Mouse (Mus musculus): Measurements from ENCODE around the gene Nrcam. TPM values are rescaled to one million over a fixed set of nuclear protein-coding genes. Genes with fewer than 3 reads are reported as not detected.

Gene Nrcam
- polyA plus RNA-seq, 1 experiment from 2014 or later, result 1.5 TPM

GRCm38 (mm10) chr12:44479260-44480030 is 150.8 kb downstream of the Nrcam start:
- WGBS, result 81% methylated on average over 6 of the region's 6 CpGs
- Histone ChIP-seq H3K4me3 (ENCODE audit: low read length) (no peak overlapping the region), H3K4me1 (ENCODE audit: control insufficient read depth, insufficient read depth, low read length) (no peaks in the 10 kb centered on the region), H3K27me3 (ENCODE audit: control insufficient read depth, insufficient read depth, low read length) (no peaks in the 10 kb centered on the region), H3K27ac (ENCODE audit: low read length) (no peak overlapping the region), H3K4me2 (ENCODE audit: low read depth, low read length) (no peak overlapping the region), H3K9me3 (replicated peaks; ENCODE audit: control insufficient read depth, low read length) (no peaks in the 10 kb centered on the region), H3K9ac (ENCODE audit: low read length) (no peak overlapping the region), H3K36me3 (ENCODE audit: control insufficient read depth, insufficient read depth) (no peaks in the 10 kb centered on the region)
- no peak for ATAC-seq (replicated peaks; ENCODE audit: extremely low read depth, insufficient read depth, low FRiP score)

GRCm38 (mm10) chr12:44480031-44480419 is 151.3 kb downstream of the Nrcam start:
- no peak overlapping the region for H3K9ac ChIP-seq (ENCODE audit: low read length)
- no peaks in the 10 kb centered on the region for H3K27me3 ChIP-seq (ENCODE audit: control insufficient read depth, insufficient read depth, low read length)
- no peaks in the 10 kb centered on the region for H3K36me3 ChIP-seq (ENCODE audit: control insufficient read depth, insufficient read depth)
- ATAC-seq (replicated peaks; ENCODE audit: extremely low read depth, insufficient read depth, low FRiP score), result no peak
- 72% methylated on average over 2 of the region's 2 CpGs for WGBS
- H3K27ac ChIP-seq (ENCODE audit: low read length), result no peak overlapping the region
- no peaks in the 10 kb centered on the region for H3K4me1 ChIP-seq (ENCODE audit: control insufficient read depth, insufficient read depth, low read length)
- H3K4me2 ChIP-seq (ENCODE audit: low read depth, low read length), result no peak overlapping the region
- H3K4me3 ChIP-seq (ENCODE audit: low read length), result no peak overlapping the region
- no peaks in the 10 kb centered on the region for H3K9me3 ChIP-seq (replicated peaks; ENCODE audit: control insufficient read depth, low read length)

GRCm38 (mm10) chr12:44481415-44481814 is 152.7 kb downstream of the Nrcam start:
- WGBS, result 70% methylated on average over 3 of the region's 3 CpGs
- no peaks in the 10 kb centered on the region for H3K4me1 ChIP-seq (ENCODE audit: control insufficient read depth, insufficient read depth, low read length)
- H3K4me2 ChIP-seq (ENCODE audit: low read depth, low read length), result no peak overlapping the region
- H3K27me3 ChIP-seq (ENCODE audit: control insufficient read depth, insufficient read depth, low read length), result no peaks in the 10 kb centered on the region
- H3K9me3 ChIP-seq (replicated peaks; ENCODE audit: control insufficient read depth, low read length), result no peaks in the 10 kb centered on the region
- H3K4me3 ChIP-seq (ENCODE audit: low read length), result no peak overlapping the region
- H3K9ac ChIP-seq (ENCODE audit: low read length), result no peak overlapping the region
- ATAC-seq (replicated peaks; ENCODE audit: extremely low read depth, insufficient read depth, low FRiP score), result no peak
- H3K27ac ChIP-seq (ENCODE audit: low read length), result no peak overlapping the region
- no peaks in the 10 kb centered on the region for H3K36me3 ChIP-seq (ENCODE audit: control insufficient read depth, insufficient read depth)

GRCm38 (mm10) chr12:44492759-44493479 is 164.2 kb downstream of the Nrcam start:
- no peak for ATAC-seq (replicated peaks; ENCODE audit: extremely low read depth, insufficient read depth, low FRiP score)

GRCm38 (mm10) chr12:44497762-44498161 is 169.1 kb downstream of the Nrcam start:
- no peak overlapping the region for H3K4me2 ChIP-seq (ENCODE audit: low read depth, low read length)
- no peak overlapping the region for H3K27ac ChIP-seq (ENCODE audit: low read length)
- H3K36me3 ChIP-seq (ENCODE audit: control insufficient read depth, insufficient read depth), result no peaks in the 10 kb centered on the region
- no peaks in the 10 kb centered on the region for H3K9me3 ChIP-seq (replicated peaks; ENCODE audit: control insufficient read depth, low read length)
- H3K4me3 ChIP-seq (ENCODE audit: low read length), result no peak overlapping the region
- 64% methylated on average over 2 of the region's 2 CpGs for WGBS
- no peak overlapping the region for H3K9ac ChIP-seq (ENCODE audit: low read length)
- no peak for ATAC-seq (replicated peaks; ENCODE audit: extremely low read depth, insufficient read depth, low FRiP score)
- no peaks in the 10 kb centered on the region for H3K27me3 ChIP-seq (ENCODE audit: control insufficient read depth, insufficient read depth, low read length)
- H3K4me1 ChIP-seq (ENCODE audit: control insufficient read depth, insufficient read depth, low read length), result no peaks in the 10 kb centered on the region

More at GRCm38 (mm10) chr12:44492759-44493479, 164.2 kb downstream of the Nrcam start:
- H3K4me3 ChIP-seq (ENCODE audit: low read length), result no peak overlapping the region
- no peak overlapping the region for H3K27ac ChIP-seq (ENCODE audit: low read length)
- H3K9ac ChIP-seq (ENCODE audit: low read length), result no peak overlapping the region
- 64% methylated on average over 5 of the region's 5 CpGs for WGBS
- no peaks in the 10 kb centered on the region for H3K36me3 ChIP-seq (ENCODE audit: control insufficient read depth, insufficient read depth)
- no peaks in the 10 kb centered on the region for H3K9me3 ChIP-seq (replicated peaks; ENCODE audit: control insufficient read depth, low read length)
- H3K4me1 ChIP-seq (ENCODE audit: control insufficient read depth, insufficient read depth, low read length), result no peaks in the 10 kb centered on the region
- no peaks in the 10 kb centered on the region for H3K27me3 ChIP-seq (ENCODE audit: control insufficient read depth, insufficient read depth, low read length)
- no peak overlapping the region for H3K4me2 ChIP-seq (ENCODE audit: low read depth, low read length)

GRCm38 (mm10) chr12:44498872-44499271 is 170.2 kb downstream of the Nrcam start:
- Histone ChIP-seq H3K9me3 (replicated peaks; ENCODE audit: control insufficient read depth, low read length) (no peaks in the 10 kb centered on the region), H3K27me3 (ENCODE audit: control insufficient read depth, insufficient read depth, low read length) (no peaks in the 10 kb centered on the region), H3K27ac (ENCODE audit: low read length) (no peak overlapping the region), H3K4me3 (ENCODE audit: low read length) (no peak overlapping the region), H3K9ac (ENCODE audit: low read length) (no peak overlapping the region), H3K4me2 (ENCODE audit: low read depth, low read length) (no peak overlapping the region), H3K4me1 (ENCODE audit: control insufficient read depth, insufficient read depth, low read length) (no peaks in the 10 kb centered on the region), H3K36me3 (ENCODE audit: control insufficient read depth, insufficient read depth) (no peaks in the 10 kb centered on the region)
- 77% methylated on average over 5 of the region's 5 CpGs for WGBS
- ATAC-seq (replicated peaks; ENCODE audit: extremely low read depth, insufficient read depth, low FRiP score), result no peak

- H3K27ac ChIP-seq (ENCODE audit: low read length), result no peak overlapping the region
- no peak for ATAC-seq (replicated peaks; ENCODE audit: extremely low read depth, insufficient read depth, low FRiP score)
- no peak overlapping the region for H3K4me3 ChIP-seq (ENCODE audit: low read length)
- no peaks in the 10 kb centered on the region for H3K27me3 ChIP-seq (ENCODE audit: control insufficient read depth, insufficient read depth, low read length)
- no peak overlapping the region for H3K4me2 ChIP-seq (ENCODE audit: low read depth, low read length)
- 65% methylated on average over 5 of the region's 5 CpGs for WGBS
- no peak overlapping the region for H3K9ac ChIP-seq (ENCODE audit: low read length)
- no peaks in the 10 kb centered on the region for H3K4me1 ChIP-seq (ENCODE audit: control insufficient read depth, insufficient read depth, low read length)
- H3K36me3 ChIP-seq (ENCODE audit: control insufficient read depth, insufficient read depth), result no peaks in the 10 kb centered on the region
- no peaks in the 10 kb centered on the region for H3K9me3 ChIP-seq (replicated peaks; ENCODE audit: control insufficient read depth, low read length)
Observed at GRCm38 (mm10) chr12:44501807-44502487, 173.3 kb downstream of the Nrcam start.

GRCm38 (mm10) chr12:44503737-44504136 is 175.1 kb downstream of the Nrcam start:
- Histone ChIP-seq H3K9me3 (replicated peaks; ENCODE audit: control insufficient read depth, low read length) (no peaks in the 10 kb centered on the region), H3K9ac (ENCODE audit: low read length) (no peak overlapping the region), H3K4me3 (ENCODE audit: low read length) (no peak overlapping the region), H3K4me1 (ENCODE audit: control insufficient read depth, insufficient read depth, low read length) (no peaks in the 10 kb centered on the region), H3K4me2 (ENCODE audit: low read depth, low read length) (no peak overlapping the region), H3K27ac (ENCODE audit: low read length) (no peak overlapping the region), H3K36me3 (ENCODE audit: control insufficient read depth, insufficient read depth) (no peaks in the 10 kb centered on the region), H3K27me3 (ENCODE audit: control insufficient read depth, insufficient read depth, low read length) (no peaks in the 10 kb centered on the region)
- WGBS, result 77% methylated on average over 4 of the region's 4 CpGs
- no peak for ATAC-seq (replicated peaks; ENCODE audit: extremely low read depth, insufficient read depth, low FRiP score)

GRCm38 (mm10) chr12:44508635-44509034 is 179.9 kb downstream of the Nrcam start:
- no peaks in the 10 kb centered on the region for H3K9me3 ChIP-seq (replicated peaks; ENCODE audit: control insufficient read depth, low read length)
- H3K27ac ChIP-seq (ENCODE audit: low read length), result no peak overlapping the region
- H3K27me3 ChIP-seq (ENCODE audit: control insufficient read depth, insufficient read depth, low read length), result no peaks in the 10 kb centered on the region
- H3K4me3 ChIP-seq (ENCODE audit: low read length), result no peak overlapping the region
- H3K4me2 ChIP-seq (ENCODE audit: low read depth, low read length), result no peak overlapping the region
- no peak overlapping the region for H3K9ac ChIP-seq (ENCODE audit: low read length)
- H3K36me3 ChIP-seq (ENCODE audit: control insufficient read depth, insufficient read depth), result no peaks in the 10 kb centered on the region
- no peak for ATAC-seq (replicated peaks; ENCODE audit: extremely low read depth, insufficient read depth, low FRiP score)
- no peaks in the 10 kb centered on the region for H3K4me1 ChIP-seq (ENCODE audit: control insufficient read depth, insufficient read depth, low read length)
- 75% methylated on average over 3 of the region's 3 CpGs for WGBS
